Mouse (Mus musculus): ENCODE data around the gene Poldip2.
A peak's percentile ranks its signal among the peaks of the same experiment; 100 is the strongest.
"Not testable (repeated sequence)": the region's sequence is repeated elsewhere in the genome, so short reads cannot be mapped to it uniquely, and the experiment has no call there.

The Poldip2 gene

GRCm38 (mm10) chr11:78501529-78501928 lies 10.5 kb upstream of the Poldip2 start:
- DNase-seq (ENCODE audit: low spot score): no peak

GRCm38 (mm10) chr11:78502909-78503650 lies 8.9 kb upstream of the Poldip2 start, which contains the start of gene Sebox:
Gene Sebox (plus strand): TSS chr11:78503447.
- DNase-seq (ENCODE audit: low spot score): no peak

GRCm38 (mm10) chr11:78505430-78505829 lies 6.6 kb upstream of the Poldip2 start:
- DNase-seq (ENCODE audit: low spot score): no peak

- DNase-seq (ENCODE audit: low spot score): no peak
These were observed 2.8 kb upstream of the Poldip2 start for GRCm38 (mm10) chr11:78509148-78509547.

GRCm38 (mm10) chr11:78513106-78513790 lies 1.3 kb downstream of the Poldip2 start:
- DNase-seq (ENCODE audit: low spot score): no peak

GRCm38 (mm10) chr11:78515549-78516325 lies 3.7 kb downstream of the Poldip2 start:
- no peak for DNase-seq (ENCODE audit: low spot score)

- DNase-seq (ENCODE audit: low spot score): no peak
These were observed 6.9 kb downstream of the Poldip2 start for GRCm38 (mm10) chr11:78518931-78519330.

- no peak for DNase-seq (ENCODE audit: low spot score)
These were observed 9.9 kb downstream of the Poldip2 start for GRCm38 (mm10) chr11:78521880-78522279.

- DNase-seq (ENCODE audit: low spot score): no peak
These were observed 10.5 kb downstream of the Poldip2 start for GRCm38 (mm10) chr11:78522481-78522997.

GRCm38 (mm10) chr11:78523241-78523955 lies 11.4 kb downstream of the Poldip2 start:
- DNase-seq (ENCODE audit: low spot score): no peak

- DNase-seq (ENCODE audit: low spot score): no peak
These were observed 12.8 kb downstream of the Poldip2 start for GRCm38 (mm10) chr11:78524838-78525237.

GRCm38 (mm10) chr11:78528714-78529113 lies 16.7 kb downstream of the Poldip2 start:
- no peak for DNase-seq (ENCODE audit: low spot score)

- DNase-seq (ENCODE audit: low spot score): no peak
These were observed 18.0 kb downstream of the Poldip2 start for GRCm38 (mm10) chr11:78530001-78530400.

- no peak for DNase-seq (ENCODE audit: low spot score)
These were observed 19.1 kb downstream of the Poldip2 start for GRCm38 (mm10) chr11:78531046-78531445.

GRCm38 (mm10) chr11:78531515-78531914 lies 19.5 kb downstream of the Poldip2 start:
- not testable (repeated sequence) for DNase-seq (ENCODE audit: low spot score)

GRCm38 (mm10) chr11:78534516-78534915 lies 22.5 kb downstream of the Poldip2 start:
- no peak for DNase-seq (ENCODE audit: low spot score)

- DNase-seq (ENCODE audit: low spot score): peak; percentile 38
These were observed 23.5 kb downstream of the Poldip2 start for GRCm38 (mm10) chr11:78535376-78536079.

GRCm38 (mm10) chr11:78536080-78536689 lies 24.2 kb downstream of the Poldip2 start, which contains the start of the genes Tnfaip1 and Ift20:
Gene Tnfaip1 (minus strand): TSS chr11:78536332.
Gene Ift20 (plus strand): TSS chr11:78536361.
- peak; percentile 98 for DNase-seq (ENCODE audit: low spot score)

GRCm38 (mm10) chr11:78536690-78537084 lies 24.7 kb downstream of the Poldip2 start:
- DNase-seq (ENCODE audit: low spot score): no peak

GRCm38 (mm10) chr11:78540358-78540757 lies 28.4 kb downstream of the Poldip2 start:
- no peak for DNase-seq (ENCODE audit: low spot score)
